Mouse (Mus musculus) gastrocnemius, adult 2 months (tissue): ENCODE measurements at regions not wholly inside any gene's neighbourhood (a gene's known extent, or its start where the extent isn't known, plus 50 kb on each side); places are given as distances from the start of the nearest gene placed in this dataset.

Source experiments
- DNase-seq: peaks from one replicate; pipeline ENCODE4 v3.0.0; 2022
- H3K27ac ChIP-seq: fragments of 200-600 bp; 2 replicates; pipeline ENCODE4 v1.8.1; 2022; ENCODE audit warnings: mild to moderate bottlenecking
- H3K4me3 ChIP-seq: fragments of 200-600 bp; 2 replicates; pipeline ENCODE4 v1.8.1; 2022; ENCODE audit warnings: mild to moderate bottlenecking, moderate library complexity
- CTCF ChIP-seq: fragments of 200-600 bp; IDR thresholded peaks from 2 replicates; pipeline ENCODE4 v1.8.1; 2022; ENCODE audit warnings: antibody characterized with exemption, mild to moderate bottlenecking, moderate library complexity
- intact Hi-C: fragments of 180-260 bp; cut with DNase I; formaldehyde crosslinking; loops from one replicate; pipeline ENCODE4 v1.15.1; 2025

- H3K27ac ChIP-seq, result no peak overlapping the region
- H3K4me3 ChIP-seq, result no peak overlapping the region
- intact Hi-C loops, result no loop called here
- DNase-seq, result no peak
- no peak for TF ChIP-seq CTCF
These were observed 1137.9 kb downstream of the Pla2g4a start for GRCm38 (mm10) chr1:148823146-148823545.

- H3K4me3 ChIP-seq, result no peak overlapping the region
- intact Hi-C loops, result no loop called here
- DNase-seq, result no peak
- no peak overlapping the region for H3K27ac ChIP-seq
- TF ChIP-seq CTCF, result no peak
These were observed 1152.4 kb downstream of the Pla2g4a start for GRCm38 (mm10) chr1:148808707-148809106.

GRCm38 (mm10) chr1:148797110-148797509 lies 1164.0 kb downstream of the Pla2g4a start:
- Histone ChIP-seq H3K4me3 (no peak overlapping the region), H3K27ac (no peak overlapping the region)
- no peak for TF ChIP-seq CTCF
- intact Hi-C loops, result no loop called here
- DNase-seq, result no peak

GRCm38 (mm10) chr1:148750806-148751205 lies 1210.3 kb downstream of the Pla2g4a start:
- no peak for DNase-seq
- Histone ChIP-seq H3K27ac (no peak overlapping the region), H3K4me3 (no peak overlapping the region)
- intact Hi-C loops, result no loop called here
- no peak for TF ChIP-seq CTCF

- DNase-seq, result no peak
- no peak for TF ChIP-seq CTCF
- intact Hi-C loops, result no loop called here
- no peak overlapping the region for H3K27ac ChIP-seq
- H3K4me3 ChIP-seq, result no peak overlapping the region
These were observed 1239.0 kb downstream of the Pla2g4a start for GRCm38 (mm10) chr1:148722106-148722505.

- no peak overlapping the region for H3K4me3 ChIP-seq
- no peak for DNase-seq
- H3K27ac ChIP-seq, result no peak overlapping the region
- intact Hi-C loops, result no loop called here
- TF ChIP-seq CTCF, result no peak
These were observed 1239.7 kb downstream of the Pla2g4a start for GRCm38 (mm10) chr1:148721409-148721808.

- no peak for DNase-seq
- Histone ChIP-seq H3K27ac (no peak overlapping the region), H3K4me3 (no peak overlapping the region)
- no peak for TF ChIP-seq CTCF
- intact Hi-C loops, result no loop called here
These were observed 1240.1 kb downstream of the Pla2g4a start for GRCm38 (mm10) chr1:148720980-148721379.

GRCm38 (mm10) chr1:148708084-148708483 lies 1253.0 kb downstream of the Pla2g4a start:
- Histone ChIP-seq H3K27ac (no peak overlapping the region), H3K4me3 (no peak overlapping the region)
- intact Hi-C loops, result no loop called here
- no peak for DNase-seq
- no peak for TF ChIP-seq CTCF

GRCm38 (mm10) chr1:148707657-148708056 lies 1253.4 kb downstream of the Pla2g4a start:
- no peak for DNase-seq
- no peak for TF ChIP-seq CTCF
- intact Hi-C loops, result no loop called here
- Histone ChIP-seq H3K4me3 (no peak overlapping the region), H3K27ac (no peak overlapping the region)

GRCm38 (mm10) chr1:148706271-148706807 lies 1254.8 kb downstream of the Pla2g4a start:
- no peak for DNase-seq
- Histone ChIP-seq H3K4me3 (no peak overlapping the region), H3K27ac (no peak overlapping the region)
- TF ChIP-seq CTCF, result no peak
- intact Hi-C loops, result no loop called here

GRCm38 (mm10) chr1:148700599-148700954 lies 1260.5 kb downstream of the Pla2g4a start:
- intact Hi-C loops, result no loop called here
- H3K27ac ChIP-seq, result no peak overlapping the region
- no peak for TF ChIP-seq CTCF
- no peak for DNase-seq
- H3K4me3 ChIP-seq, result no peak overlapping the region

GRCm38 (mm10) chr1:148699854-148700598 lies 1261.1 kb downstream of the Pla2g4a start:
- intact Hi-C loops, result no loop called here
- Histone ChIP-seq H3K27ac (no peak overlapping the region), H3K4me3 (no peak overlapping the region)
- TF ChIP-seq CTCF, result no peak
- no peak for DNase-seq

GRCm38 (mm10) chr1:148690085-148690484 lies 1271.0 kb downstream of the Pla2g4a start:
- intact Hi-C loops, result no loop called here
- DNase-seq, result no peak
- no peak overlapping the region for H3K4me3 ChIP-seq
- H3K27ac ChIP-seq, result no peak overlapping the region
- TF ChIP-seq CTCF, result no peak

GRCm38 (mm10) chr1:148689618-148690017 lies 1271.5 kb downstream of the Pla2g4a start:
- no peak overlapping the region for H3K4me3 ChIP-seq
- intact Hi-C loops, result no loop called here
- no peak for DNase-seq
- no peak overlapping the region for H3K27ac ChIP-seq
- TF ChIP-seq CTCF, result no peak
